Mouse (Mus musculus) CH12.LX (cell line): ENCODE results near the gene Wfdc12. TPM values are rescaled to one million over a fixed set of nuclear protein-coding genes. Genes with fewer than 3 reads are reported as not detected.
A peak's percentile ranks its signal among the peaks of the same experiment; 100 is the strongest.

Source experiments
- DNase-seq: peaks from one replicate; pipeline ENCODE4 v3.0.0-alpha.2; 2013; ENCODE audit errors: extremely low read depth
- H3K27ac ChIP-seq: 2 replicates; pipeline ENCODE4 v1.5.1; 2012; ENCODE audit warnings: low read depth, mild to moderate bottlenecking, control low read depth, moderate library complexity; ENCODE audit not compliant: insufficient read depth
- H3K27me3 ChIP-seq: replicated peaks from 2 replicates; pipeline ENCODE3; 2012; ENCODE audit warnings: inconsistent platforms
- H3K36me3 ChIP-seq, 2 experiments: replicated peaks in 1 of 2; 2 replicates each; pipeline versions ENCODE3 to v1.6.1; 2012; ENCODE audit warnings: inconsistent platforms in 1 of 2, low read length in 1 of 2, mild to moderate bottlenecking in 1 of 2, mixed read lengths in 1 of 2, moderate library complexity in 1 of 2; ENCODE audit not compliant: control insufficient read depth in 1 of 2, insufficient read depth in 1 of 2
- H3K4me1 ChIP-seq, 2 experiments: 2 replicates each; pipeline ENCODE4 v1.6.1; 2012; ENCODE audit warnings: inconsistent platforms in 1 of 2, moderate library complexity in 1 of 2; ENCODE audit not compliant: insufficient read depth in 2 of 2, control insufficient read depth in 1 of 2
- H3K4me2 ChIP-seq: 2 replicates; pipeline ENCODE4 v1.6.1; 2012; ENCODE audit warnings: low read depth, mild to moderate bottlenecking, control low read depth; ENCODE audit not compliant: poor library complexity, insufficient read depth, severe bottlenecking
- H3K4me3 ChIP-seq, 3 experiments: fragments of 150-350 bp in 1 of 3; sonication (generic) in 1 of 3; replicated peaks in 1 of 3; 2 replicates each; pipeline versions ENCODE3 to v1.5.1; 2011 to 2012; ENCODE audit warnings: low read depth in 2 of 3, low read length in 2 of 3, mild to moderate bottlenecking in 2 of 3, moderate library complexity in 2 of 3, control low read depth in 1 of 3, improper control_type of control experiment in 1 of 3, inconsistent platforms in 1 of 3, mixed read lengths in 1 of 3; ENCODE audit not compliant: poor library complexity in 1 of 3
- H3K79me2 ChIP-seq: replicated peaks from 2 replicates; pipeline ENCODE4 v1.6.1; 2012; ENCODE audit warnings: mild to moderate bottlenecking, moderate library complexity; ENCODE audit not compliant: control insufficient read depth, poor library complexity, insufficient read depth, severe bottlenecking; ENCODE audit errors: extremely low read depth
- H3K9ac ChIP-seq: 2 replicates; pipeline ENCODE4 v1.6.1; 2012; ENCODE audit warnings: low read depth, mild to moderate bottlenecking, control low read depth, moderate library complexity; ENCODE audit not compliant: insufficient read depth
- H3K9me3 ChIP-seq: replicated peaks from 2 replicates; pipeline ENCODE3; 2012; ENCODE audit warnings: low read length, inconsistent platforms, mixed read lengths
- BHLHE40 ChIP-seq: IDR thresholded peaks from 2 replicates; pipeline ENCODE4 v1.6.1; 2011; ENCODE audit warnings: mild to moderate bottlenecking, low read depth, low read length, improper control_type of control experiment
- CHD1 ChIP-seq: IDR thresholded peaks from 2 replicates; pipeline ENCODE4 v1.6.1; 2012; ENCODE audit warnings: low read depth, low read length, improper control_type of control experiment, inconsistent platforms
- CHD2 ChIP-seq: IDR thresholded peaks from 2 replicates; pipeline ENCODE4 v1.6.1; 2011; ENCODE audit warnings: low read length, improper control_type of control experiment
- CTCF ChIP-seq, 2 experiments: IDR thresholded peaks in 1 of 2; conservative IDR thresholded peaks in 1 of 2; 2 replicates each; pipeline ENCODE4 v1.5.1; 2011 to 2012; ENCODE audit warnings: low read depth in 2 of 2, low read length in 2 of 2, improper control_type of control experiment in 1 of 2, inconsistent platforms in 1 of 2, mild to moderate bottlenecking in 1 of 2, moderate library complexity in 1 of 2
- E2F4 ChIP-seq: IDR thresholded peaks from 2 replicates; pipeline ENCODE4 v1.6.1; 2011; ENCODE audit warnings: low read depth, low read length, improper control_type of control experiment; ENCODE audit not compliant: insufficient replicate concordance
- ELF1 ChIP-seq: IDR thresholded peaks from 2 replicates; pipeline ENCODE4 v1.6.1; 2014; ENCODE audit warnings: low read depth, mild to moderate bottlenecking, inconsistent platforms, low read length, improper control_type of control experiment
- EP300 ChIP-seq: IDR thresholded peaks from 2 replicates; pipeline ENCODE4 v1.6.1; 2011; ENCODE audit warnings: low read length, improper control_type of control experiment
- GABPA ChIP-seq: IDR thresholded peaks from 2 replicates; pipeline ENCODE4 v1.6.1; 2012; ENCODE audit warnings: low read depth, low read length, improper control_type of control experiment, inconsistent platforms; ENCODE audit not compliant: insufficient replicate concordance
- HCFC1 ChIP-seq: IDR thresholded peaks from 2 replicates; pipeline ENCODE4 v1.6.1; 2012; ENCODE audit warnings: low read depth, mild to moderate bottlenecking, inconsistent platforms, low read length, improper control_type of control experiment
- IRF4 ChIP-seq: IDR thresholded peaks from 2 replicates; pipeline ENCODE4 v1.6.1; 2014; ENCODE audit warnings: low read depth, mild to moderate bottlenecking, inconsistent platforms, low read length, improper control_type of control experiment
- JUN ChIP-seq: IDR thresholded peaks from 2 replicates; pipeline ENCODE4 v1.6.1; 2011; ENCODE audit warnings: low read depth, mild to moderate bottlenecking, low read length, improper control_type of control experiment, moderate library complexity; ENCODE audit not compliant: insufficient read depth
- JUND ChIP-seq: conservative IDR thresholded peaks from 2 replicates; pipeline ENCODE4 v1.6.1; 2011; ENCODE audit warnings: low read depth, low read length, improper control_type of control experiment
- KAT2A ChIP-seq: IDR thresholded peaks from 2 replicates; pipeline ENCODE4 v1.6.1; 2012; ENCODE audit warnings: low read length, improper control_type of control experiment, inconsistent platforms; ENCODE audit not compliant: insufficient replicate concordance
- MAFK ChIP-seq: IDR thresholded peaks from 2 replicates; pipeline ENCODE4 v1.6.1; 2011; ENCODE audit warnings: low read length, improper control_type of control experiment; ENCODE audit not compliant: insufficient replicate concordance
- MAX ChIP-seq: IDR thresholded peaks from 2 replicates; pipeline ENCODE4 v1.6.1; 2011; ENCODE audit warnings: low read length, improper control_type of control experiment
- MEF2A ChIP-seq: IDR thresholded peaks from 2 replicates; pipeline ENCODE4 v1.6.1; 2014; ENCODE audit warnings: low read depth, mild to moderate bottlenecking, inconsistent platforms, low read length, improper control_type of control experiment, borderline replicate concordance
- MXI1 ChIP-seq: IDR thresholded peaks from 2 replicates; pipeline ENCODE4 v1.6.1; 2011; ENCODE audit warnings: mild to moderate bottlenecking, low read depth, low read length, improper control_type of control experiment
- MYC ChIP-seq: IDR thresholded peaks from 2 replicates; pipeline ENCODE4 v1.6.1; 2011; ENCODE audit warnings: low read depth, mild to moderate bottlenecking, improper control_type of control experiment, low read length
- NRF1 ChIP-seq: IDR thresholded peaks from 2 replicates; pipeline ENCODE4 v1.6.1; 2014; ENCODE audit warnings: low read depth, mild to moderate bottlenecking, inconsistent platforms, low read length, improper control_type of control experiment, moderate library complexity
- PAX5 ChIP-seq: IDR thresholded peaks from 2 replicates; pipeline ENCODE4 v1.6.1; 2012; ENCODE audit warnings: low read length, inconsistent platforms, mixed read lengths
- POLR2A ChIP-seq: IDR thresholded peaks from 2 replicates; pipeline ENCODE4 v1.6.1; 2011; ENCODE audit warnings: low read depth, mild to moderate bottlenecking, improper control_type of control experiment, low read length
- POLR2AphosphoS2 ChIP-seq: IDR thresholded peaks from 2 replicates; pipeline ENCODE4 v1.6.1; 2011; ENCODE audit warnings: low read depth, low read length, improper control_type of control experiment
- RAD21 ChIP-seq: IDR thresholded peaks from 2 replicates; pipeline ENCODE4 v1.6.1; 2011; ENCODE audit warnings: low read depth, mild to moderate bottlenecking, low read length, improper control_type of control experiment, moderate library complexity
- RCOR1 ChIP-seq: conservative IDR thresholded peaks from 2 replicates; pipeline ENCODE4 v1.6.1; 2012; ENCODE audit warnings: low read depth, mild to moderate bottlenecking, inconsistent platforms, low read length, improper control_type of control experiment
- SIN3A ChIP-seq: IDR thresholded peaks from 2 replicates; pipeline ENCODE4 v1.6.1; 2012; ENCODE audit warnings: low read length, improper control_type of control experiment, inconsistent platforms
- SMC3 ChIP-seq: IDR thresholded peaks from 2 replicates; pipeline ENCODE4 v1.6.1; 2011; ENCODE audit warnings: low read depth, low read length, improper control_type of control experiment
- TBP ChIP-seq: conservative IDR thresholded peaks from 2 replicates; pipeline ENCODE4 v1.6.1; 2011; ENCODE audit warnings: low read depth, low read length, improper control_type of control experiment
- TCF12 ChIP-seq: IDR thresholded peaks from 2 replicates; pipeline ENCODE4 v1.6.1; 2014; ENCODE audit warnings: low read depth, mild to moderate bottlenecking, inconsistent platforms, low read length, improper control_type of control experiment
- USF1 ChIP-seq: IDR thresholded peaks from 2 replicates; pipeline ENCODE4 v1.6.1; 2014; ENCODE audit warnings: low read depth, mild to moderate bottlenecking, inconsistent platforms, low read length, improper control_type of control experiment
- USF2 ChIP-seq: conservative IDR thresholded peaks from 2 replicates; pipeline ENCODE4 v1.6.1; 2011; ENCODE audit warnings: low read depth, low read length, improper control_type of control experiment
- ZC3H11A ChIP-seq: IDR thresholded peaks from 2 replicates; pipeline ENCODE4 v1.6.1; 2012; ENCODE audit warnings: low read depth, mild to moderate bottlenecking, inconsistent platforms, low read length, improper control_type of control experiment
- ZKSCAN1 ChIP-seq: IDR thresholded peaks from 2 replicates; pipeline ENCODE4 v1.6.1; 2012; ENCODE audit warnings: low read depth, inconsistent platforms, low read length, improper control_type of control experiment, borderline replicate concordance
- ZMIZ1 ChIP-seq: IDR thresholded peaks from 2 replicates; pipeline ENCODE4 v1.6.1; 2012; ENCODE audit warnings: low read depth, mild to moderate bottlenecking, inconsistent platforms, low read length, improper control_type of control experiment
- dilution Hi-C: fragments of 300-500 bp; cut with MboI; formaldehyde crosslinking; loops from 2 replicates; pipeline ENCODE4 v1.14.3; 2020; ENCODE audit warnings: low sequenced_read_pairs; ENCODE audit not compliant: extremely low pct_unique_long_range_greater_than_20kb, extremely low pct_ligation_motif_present
- in situ Hi-C: fragments of 300-500 bp; cut with MboI; formaldehyde crosslinking; loops from 3 replicates; pipeline ENCODE4 v1.14.3; 2019; ENCODE audit warnings: low sequenced_read_pairs, low pct_ligation_motif_present, low pct_unique_long_range_greater_than_20kb, mixed read lengths
- polyA plus RNA-seq: library from polyadenylated mRNA; unstranded; fragments of >175 nt; gene quantifications from 2 replicates; pipeline ENCODE4 v1.2.1, GENCODE M21; 2012; ENCODE audit warnings: low read depth; ENCODE audit not compliant: insufficient read length
- total RNA-seq, 2 experiments: library from RNA; depleted of rRNA; stranded (reverse); fragments of 300-350 nt in 1 of 2; fragments of >200 nt in 1 of 2; gene quantifications; 2 replicates each; pipeline ENCODE4 v1.2.3; 2012 to 2014

The Wfdc12 gene
- total and polyA plus RNA-seq, 3 experiments = not detected

DNA sequence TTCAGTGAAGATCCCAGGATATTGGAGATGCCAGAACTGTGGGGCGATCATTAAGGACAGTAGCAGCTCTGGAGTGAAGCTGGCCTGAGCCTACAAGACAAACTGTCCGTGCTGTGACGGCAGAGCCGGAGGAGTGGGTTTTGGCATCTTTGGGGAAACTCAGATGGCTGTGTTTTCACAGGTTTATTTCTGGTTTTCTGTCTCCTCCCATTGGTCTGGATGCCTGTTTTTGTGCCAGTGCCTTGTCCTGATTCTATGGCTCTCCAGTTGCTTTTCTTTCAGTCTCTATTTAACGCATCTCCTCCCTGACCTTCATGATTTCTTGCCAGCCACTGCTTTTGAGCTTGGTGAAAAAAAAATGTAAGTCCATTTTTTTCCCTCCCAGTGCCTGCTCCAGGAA lies 22.3 kb upstream of the Wfdc12 start:
- dilution Hi-C loops = no loop called here
- in situ Hi-C loops = no loop called here
- TF ChIP-seq TBP (no peak), RCOR1 (no peak), POLR2AphosphoS2 (no peak), ZC3H11A (no peak), USF1 (no peak), ZMIZ1 (no peak)

GRCm38 (mm10) chr2:164210892-164211291 lies 20.5 kb upstream of the Wfdc12 start:
- H3K4me1 ChIP-seq = peaks cover 9 to 19% of the 10 kb centered on the region in 2 experiments; a peak in 3 of 4 replicates
- no peak overlapping the region for H3K4me3 ChIP-seq
- H3K27ac ChIP-seq = peak overlapping the region; percentile 72
- H3K4me2 ChIP-seq = peak overlapping the region; percentile 46
- DNase-seq = peak; percentile 89
- H3K36me3 ChIP-seq = no peaks in the 10 kb centered on the region
- H3K79me2 ChIP-seq = no peaks in the 10 kb centered on the region
- H3K9ac ChIP-seq = no peak overlapping the region
- peaks cover 12% of the 10 kb centered on the region for H3K9me3 ChIP-seq
- in situ Hi-C loops = no loop called here
- no peaks in the 10 kb centered on the region for H3K27me3 ChIP-seq
- dilution Hi-C loops = no loop called here
- TF ChIP-seq SIN3A (no peak), RAD21 (no peak; the same call in none of the 2 replicates), ZKSCAN1 (no peak), CHD2 (peak; percentile 76), JUN (peak; percentile 99), CHD1 (no peak), NRF1 (no peak), EP300 (peak; percentile 99), IRF4 (peak; percentile 100), MAFK (peak; percentile 33; the same call in 1 of the 2 replicates), SMC3 (no peak), MXI1 (no peak), USF2 (no peak), ZC3H11A (no peak), HCFC1 (no peak), CTCF (conservative IDR thresholded peaks at IDR 0.05 in 1 of 2, IDR thresholded peaks at IDR 0.05 in 1 of 2; ENCODE audit: low read depth in 2 of 2, low read length in 2 of 2) (no peak), MYC (no peak), GABPA (no peak), POLR2AphosphoS2 (no peak), E2F4 (no peak), JUND (peak; percentile 100), MAX (no peak), ZMIZ1 (no peak), KAT2A (no peak), USF1 (no peak), POLR2A (no peak), ELF1 (0 out of 2 replicates have a peak, but pooled peaks have one; percentile 29), RCOR1 (peak; percentile 87; the same call in 1 of the 2 replicates), MEF2A (peak; percentile 90), TBP (peak; percentile 56; the same call in 1 of the 2 replicates), TCF12 (peak; percentile 68), BHLHE40 (peak; percentile 78), PAX5 (no peak)

More for the DNA sequence above, 22.3 kb upstream of the Wfdc12 start:
- no peak overlapping the region for H3K9ac ChIP-seq
- H3K9me3 ChIP-seq = peaks cover 12% of the 10 kb centered on the region
- no peaks in the 10 kb centered on the region for H3K27me3 ChIP-seq
- no peaks in the 10 kb centered on the region for H3K36me3 ChIP-seq
- H3K27ac ChIP-seq = no peak overlapping the region
- peaks cover 9 to 17% of the 10 kb centered on the region in 2 experiments; a peak in 3 of 4 replicates for H3K4me1 ChIP-seq
- no peak overlapping the region for H3K4me2 ChIP-seq
- no peaks in the 10 kb centered on the region for H3K79me2 ChIP-seq
- DNase-seq = no peak
- H3K4me3 ChIP-seq = no peak overlapping the region
